Mouse (Mus musculus): Measurements from ENCODE around the gene Actl10.
A peak's percentile ranks its signal among the peaks of the same experiment; 100 is the strongest.

DNA sequence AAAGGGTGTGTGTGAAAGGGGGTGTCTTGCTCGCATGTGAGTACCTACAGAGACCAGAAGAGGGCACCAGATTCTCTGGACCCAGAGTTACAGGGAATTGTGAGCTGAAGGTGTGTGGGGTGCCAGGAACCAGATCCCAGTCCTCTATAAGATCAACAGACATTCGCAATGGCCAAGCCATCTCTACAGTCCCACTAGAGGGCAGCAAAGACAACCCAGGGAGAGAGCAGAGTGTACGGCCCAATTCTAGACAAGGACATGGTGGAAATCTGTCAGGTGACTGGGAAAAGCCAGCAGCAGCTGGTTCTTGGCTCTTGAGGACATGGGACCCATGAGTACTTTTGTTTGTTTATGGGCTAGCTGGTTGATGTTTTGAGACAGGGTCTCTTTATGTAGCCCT is 41.4 kb downstream of the Actl10 start:
- TF ChIP-seq ZC3H11A (IDR thresholded peaks at IDR 0.05; ENCODE audit: low read depth, low read length): no peak
- TF ChIP-seq CHD1 (IDR thresholded peaks at IDR 0.05; ENCODE audit: low read depth, low read length): no peak
- TF ChIP-seq HCFC1 (IDR thresholded peaks at IDR 0.05; ENCODE audit: low read depth, low read length): no peak
- TF ChIP-seq EP300 (IDR thresholded peaks at IDR 0.05; ENCODE audit: low read depth in 1 of 2, low read length in 2 of 2): no peak
- peak; percentile 42 to 49 (median 46); a peak in 4 of 6 replicates for TF ChIP-seq CTCF (IDR thresholded peaks at IDR 0.05 in 2 of 3, conservative IDR thresholded peaks at IDR 0.05 in 1 of 3; ENCODE audit: control insufficient read depth in 1 of 3, insufficient read depth in 1 of 3, low read depth in 2 of 3, low read length in 3 of 3, poor library complexity in 1 of 3, severe bottlenecking in 1 of 3)
- no peak for TF ChIP-seq MAFK (IDR thresholded peaks at IDR 0.05; ENCODE audit: borderline replicate concordance, low read depth, low read length)
- TF ChIP-seq USF1 (IDR thresholded peaks at IDR 0.05; ENCODE audit: low read depth, low read length): no peak
- no peak for TF ChIP-seq SIN3A (IDR thresholded peaks at IDR 0.05; ENCODE audit: low read length)
- no peak for TF ChIP-seq ZKSCAN1 (IDR thresholded peaks at IDR 0.05; ENCODE audit: low read depth, low read length)
- no peak for TF ChIP-seq POLR2A (IDR thresholded peaks at IDR 0.05; ENCODE audit: control insufficient read depth in 1 of 2, insufficient read depth in 1 of 2, low read depth in 1 of 2, low read length in 2 of 2, poor library complexity in 1 of 2)
- TF ChIP-seq POLR2AphosphoS5 (IDR thresholded peaks at IDR 0.05; ENCODE audit: borderline replicate concordance, low read depth, low read length): no peak
- no peak for TF ChIP-seq MXI1 (IDR thresholded peaks at IDR 0.05; ENCODE audit: low read depth, low read length)
- TF ChIP-seq ZMIZ1 (IDR thresholded peaks at IDR 0.05; ENCODE audit: low read depth, low read length): no peak
- TF ChIP-seq UBTF (IDR thresholded peaks at IDR 0.05; ENCODE audit: borderline replicate concordance, insufficient read depth, low read depth, low read length): no peak

Data from MEL (cell line).